Mouse (Mus musculus): ENCODE measurements around the gene Klhdc9. TPM values are rescaled to one million over a fixed set of nuclear protein-coding genes. Genes with fewer than 3 reads are reported as not detected.

Gene Klhdc9
- polyA plus RNA-seq, 1 experiment = 0.16 TPM

- no peaks in the 10 kb centered on the region for H3K36me3 ChIP-seq (ENCODE audit: control insufficient read depth, insufficient read depth, low read length)
- H3K27ac ChIP-seq (ENCODE audit: insufficient read depth, low read depth, low read length) = no peak overlapping the region
- H3K4me3 ChIP-seq (ENCODE audit: low read depth, low read length) = no peak overlapping the region
- 77% methylated on average over 6 of the region's 6 CpGs for WGBS
- no peaks in the 10 kb centered on the region for H3K27me3 ChIP-seq (ENCODE audit: control insufficient read depth, insufficient read depth, low read length)
- peaks cover 5% of the 10 kb centered on the region; the same call in 1 of the 2 replicates for H3K4me1 ChIP-seq (ENCODE audit: control insufficient read depth, insufficient read depth, insufficient read length, low read length)
- TF ChIP-seq CTCF (IDR thresholded peaks at IDR 0.05; ENCODE audit: extremely low read depth, insufficient read length, insufficient replicate concordance, low read depth, low read length) = peak; percentile 23; the same call in 1 of the 2 replicates
- TF ChIP-seq POLR2A (IDR thresholded peaks at IDR 0.05; ENCODE audit: low read depth, low read length) = no peak
These were observed 26.5 kb upstream of the Klhdc9 start for GRCm38 (mm10) chr1:171387099-171387498.

- Histone ChIP-seq H3K27ac (ENCODE audit: insufficient read depth, low read depth, low read length) (no peak overlapping the region), H3K4me3 (ENCODE audit: low read depth, low read length) (no peak overlapping the region), H3K36me3 (ENCODE audit: control insufficient read depth, insufficient read depth, low read length) (no peaks in the 10 kb centered on the region), H3K27me3 (ENCODE audit: control insufficient read depth, insufficient read depth, low read length) (0 out of 2 replicates have a peak, but pooled peaks cover 4% of the 10 kb centered on the region), H3K4me1 (ENCODE audit: control insufficient read depth, insufficient read depth, insufficient read length, low read length) (peaks cover 6% of the 10 kb centered on the region)
- TF ChIP-seq POLR2A (IDR thresholded peaks at IDR 0.05; ENCODE audit: low read depth, low read length) (no peak), CTCF (IDR thresholded peaks at IDR 0.05; ENCODE audit: extremely low read depth, insufficient read length, insufficient replicate concordance, low read depth, low read length) (no peak)
- WGBS = 74% methylated on average over 9 of the region's 9 CpGs
These were observed 24.6 kb upstream of the Klhdc9 start for GRCm38 (mm10) chr1:171385171-171385570.

GRCm38 (mm10) chr1:171384361-171384760 is 23.8 kb upstream of the Klhdc9 start:
- TF ChIP-seq CTCF (IDR thresholded peaks at IDR 0.05; ENCODE audit: extremely low read depth, insufficient read length, insufficient replicate concordance, low read depth, low read length) = no peak
- no peak for TF ChIP-seq POLR2A (IDR thresholded peaks at IDR 0.05; ENCODE audit: low read depth, low read length)
- Histone ChIP-seq H3K27ac (ENCODE audit: insufficient read depth, low read depth, low read length) (no peak overlapping the region), H3K27me3 (ENCODE audit: control insufficient read depth, insufficient read depth, low read length) (0 out of 2 replicates have a peak, but pooled peaks cover 4% of the 10 kb centered on the region), H3K4me3 (ENCODE audit: low read depth, low read length) (no peak overlapping the region), H3K4me1 (ENCODE audit: control insufficient read depth, insufficient read depth, insufficient read length, low read length) (peaks cover 9% of the 10 kb centered on the region), H3K36me3 (ENCODE audit: control insufficient read depth, insufficient read depth, low read length) (no peaks in the 10 kb centered on the region)
- WGBS = 68% methylated on average over 9 of the region's 9 CpGs

- no peak for TF ChIP-seq CTCF (IDR thresholded peaks at IDR 0.05; ENCODE audit: extremely low read depth, insufficient read length, insufficient replicate concordance, low read depth, low read length)
- no peak for TF ChIP-seq POLR2A (IDR thresholded peaks at IDR 0.05; ENCODE audit: low read depth, low read length)
- Histone ChIP-seq H3K27ac (ENCODE audit: insufficient read depth, low read depth, low read length) (no peak overlapping the region), H3K4me3 (ENCODE audit: low read depth, low read length) (no peak overlapping the region), H3K4me1 (ENCODE audit: control insufficient read depth, insufficient read depth, insufficient read length, low read length) (peaks cover 9% of the 10 kb centered on the region), H3K27me3 (ENCODE audit: control insufficient read depth, insufficient read depth, low read length) (0 out of 2 replicates have a peak, but pooled peaks cover 4% of the 10 kb centered on the region), H3K36me3 (ENCODE audit: control insufficient read depth, insufficient read depth, low read length) (no peaks in the 10 kb centered on the region)
- WGBS = 86% methylated on average over 11 of the region's 11 CpGs
These were observed 21.6 kb upstream of the Klhdc9 start for GRCm38 (mm10) chr1:171382096-171382620.

GRCm38 (mm10) chr1:171379935-171380599 is 19.5 kb upstream of the Klhdc9 start:
- Histone ChIP-seq H3K36me3 (ENCODE audit: control insufficient read depth, insufficient read depth, low read length) (no peaks in the 10 kb centered on the region), H3K27ac (ENCODE audit: insufficient read depth, low read depth, low read length) (no peak overlapping the region), H3K27me3 (ENCODE audit: control insufficient read depth, insufficient read depth, low read length) (0 out of 2 replicates have a peak, but pooled peaks cover 4% of the 10 kb centered on the region), H3K4me1 (ENCODE audit: control insufficient read depth, insufficient read depth, insufficient read length, low read length) (peaks cover 9% of the 10 kb centered on the region), H3K4me3 (ENCODE audit: low read depth, low read length) (peak overlapping the region; percentile 27)
- TF ChIP-seq CTCF (IDR thresholded peaks at IDR 0.05; ENCODE audit: extremely low read depth, insufficient read length, insufficient replicate concordance, low read depth, low read length) (peak; percentile 62; the same call in 1 of the 2 replicates), POLR2A (IDR thresholded peaks at IDR 0.05; ENCODE audit: low read depth, low read length) (no peak)
- 20% methylated on average over 31 of the region's 31 CpGs for WGBS

- TF ChIP-seq CTCF (IDR thresholded peaks at IDR 0.05; ENCODE audit: extremely low read depth, insufficient read length, insufficient replicate concordance, low read depth, low read length) (no peak), POLR2A (IDR thresholded peaks at IDR 0.05; ENCODE audit: low read depth, low read length) (no peak)
- peaks cover 9% of the 10 kb centered on the region for H3K4me1 ChIP-seq (ENCODE audit: control insufficient read depth, insufficient read depth, insufficient read length, low read length)
- H3K36me3 ChIP-seq (ENCODE audit: control insufficient read depth, insufficient read depth, low read length) = no peaks in the 10 kb centered on the region
- H3K27ac ChIP-seq (ENCODE audit: insufficient read depth, low read depth, low read length) = no peak overlapping the region
- 87% methylated on average over 6 of the region's 6 CpGs for whole genome bisulfite sequencing
- no peak overlapping the region for H3K4me3 ChIP-seq (ENCODE audit: low read depth, low read length)
- 0 out of 2 replicates have a peak, but pooled peaks cover 4% of the 10 kb centered on the region for H3K27me3 ChIP-seq (ENCODE audit: control insufficient read depth, insufficient read depth, low read length)
These were observed 17.7 kb upstream of the Klhdc9 start for GRCm38 (mm10) chr1:171378298-171378697.

- TF ChIP-seq CTCF (IDR thresholded peaks at IDR 0.05; ENCODE audit: extremely low read depth, insufficient read length, insufficient replicate concordance, low read depth, low read length) = no peak
- no peak for TF ChIP-seq POLR2A (IDR thresholded peaks at IDR 0.05; ENCODE audit: low read depth, low read length)
- no peak overlapping the region for H3K4me3 ChIP-seq (ENCODE audit: low read depth, low read length)
- H3K27ac ChIP-seq (ENCODE audit: insufficient read depth, low read depth, low read length) = no peak overlapping the region
- H3K4me1 ChIP-seq (ENCODE audit: control insufficient read depth, insufficient read depth, insufficient read length, low read length) = peaks cover 7% of the 10 kb centered on the region
- H3K36me3 ChIP-seq (ENCODE audit: control insufficient read depth, insufficient read depth, low read length) = no peaks in the 10 kb centered on the region
- H3K27me3 ChIP-seq (ENCODE audit: control insufficient read depth, insufficient read depth, low read length) = 0 out of 2 replicates have a peak, but pooled peaks cover 4% of the 10 kb centered on the region
- 43% methylated on average over 9 of the region's 9 CpGs for WGBS
These were observed 15.1 kb upstream of the Klhdc9 start for GRCm38 (mm10) chr1:171375646-171376097.

All from small intestine, adult 2 months (tissue).